Mouse (Mus musculus) liver, embryonic 11.5 days (tissue): Measurements from ENCODE around the gene 4930505A04Rik. TPM values are rescaled to one million over a fixed set of nuclear protein-coding genes. Genes with fewer than 3 reads are reported as not detected.

Source experiments
- ATAC-seq: fragments of 200-750 bp; cut with Nextera tagmentation; replicated peaks from 2 replicates; pipeline ENCODE4 v1.8.0; 2017; ENCODE audit warnings: moderate number of reproducible peaks, mild to moderate bottlenecking, moderate TSS enrichment, moderate library complexity; ENCODE audit not compliant: low FRiP score
- DNase-seq: peaks from one replicate; pipeline ENCODE4 v3.0.0-alpha.2; 2017; ENCODE audit warnings: low spot score
- H3K27ac ChIP-seq: fragments of 300-500 bp; sonication (generic); 2 replicates; pipeline ENCODE4 v1.5.1; 2014; ENCODE audit warnings: mild to moderate bottlenecking, low read depth, low read length, control low read depth
- H3K27me3 ChIP-seq: fragments of 300-500 bp; sonication (generic); replicated peaks from 2 replicates; pipeline ENCODE4 v1.6.1; 2014; ENCODE audit warnings: low read length, mixed read lengths; ENCODE audit not compliant: control insufficient read depth, insufficient read depth
- H3K36me3 ChIP-seq: fragments of 300-500 bp; sonication (generic); 2 replicates; pipeline ENCODE4 v1.6.1; 2014; ENCODE audit warnings: mild to moderate bottlenecking, low read length, moderate library complexity, mixed read lengths; ENCODE audit not compliant: control insufficient read depth, insufficient read depth
- H3K4me1 ChIP-seq: fragments of 300-500 bp; sonication (generic); replicated peaks from 2 replicates; pipeline ENCODE4 v1.6.1; 2014; ENCODE audit warnings: low read length, mixed read lengths; ENCODE audit not compliant: control insufficient read depth, insufficient read depth
- H3K4me2 ChIP-seq: fragments of 300-500 bp; sonication (generic); 2 replicates; pipeline ENCODE4 v1.6.1; 2014; ENCODE audit warnings: mild to moderate bottlenecking, control low read depth, moderate library complexity
- H3K4me3 ChIP-seq: fragments of 300-500 bp; sonication (generic); 2 replicates; pipeline ENCODE4 v1.5.1; 2014; ENCODE audit warnings: low read depth, low read length, control low read depth
- H3K9ac ChIP-seq: fragments of 300-500 bp; sonication (generic); 2 replicates; pipeline ENCODE4 v1.6.1; 2014; ENCODE audit warnings: low read depth, low read length, control low read depth
- H3K9me3 ChIP-seq: fragments of 300-500 bp; sonication (generic); 2 replicates; pipeline ENCODE4 v1.6.1; 2016; ENCODE audit warnings: low read length, inconsistent platforms, mixed read lengths; ENCODE audit not compliant: control insufficient read depth
- WGBS: fragments of 180-500 bp; shearing (Covaris S2); extraction: QIAGEN DNeasy Blood & Tissue Kit; methylation state at CpG from one replicate; pipeline ENCODE4 v1.1.7; 2014; 5-methylcytosine and 5-hydroxymethylcytosine counted together
- polyA plus RNA-seq: library from polyadenylated mRNA; unstranded; fragments of >200 nt; fragmentation: Nextera tagmentation; extraction: Ambion mirVana; gene quantifications from 2 replicates; pipeline ENCODE4 v1.2.1, GENCODE M21; 2014

The 4930505A04Rik gene
- polyA plus RNA-seq: not detected in 2 replicates

- Histone ChIP-seq H3K4me2 (peak within 1 kb of the TSS; percentile 70), H3K4me3 (peak within 1 kb of the TSS; percentile 44), H3K9me3 (no peaks in the 10 kb centered on the region), H3K27ac (no peak within 1 kb of the TSS), H3K9ac (peak within 1 kb of the TSS; percentile 60), H3K36me3 (no peaks in the 10 kb centered on the region), H3K27me3 (no peaks in the 10 kb centered on the region), H3K4me1 (no peaks in the 10 kb centered on the region)
- 9% methylated on average over 17 of the region's 17 CpGs for WGBS
- DNase-seq (peak; percentile 63), ATAC-seq (peak; percentile 90)
These were observed at the start of gene 4930505A04Rik for GRCm38 (mm10) chr11:30471751-30472593. Gene 4930505A04Rik, minus strand, starts transcription at chr11:30471827.

- H3K4me2 ChIP-seq: no peak overlapping the region
- H3K27ac ChIP-seq: no peak overlapping the region
- H3K4me1 ChIP-seq: no peaks in the 10 kb centered on the region
- no peaks in the 10 kb centered on the region for H3K36me3 ChIP-seq
- no peaks in the 10 kb centered on the region for H3K27me3 ChIP-seq
- WGBS: 70% methylated on average over 2 of the region's 2 CpGs
- ATAC-seq: no peak
- DNase-seq: no peak
- no peak overlapping the region for H3K4me3 ChIP-seq
- no peak overlapping the region for H3K9ac ChIP-seq
- H3K9me3 ChIP-seq: no peaks in the 10 kb centered on the region
These were observed 45.5 kb upstream of the 4930505A04Rik start for GRCm38 (mm10) chr11:30517133-30517532.

GRCm38 (mm10) chr11:30508178-30508577 lies 36.6 kb upstream of the 4930505A04Rik start:
- no peak for DNase-seq
- no peaks in the 10 kb centered on the region for H3K36me3 ChIP-seq
- no peak overlapping the region for H3K4me2 ChIP-seq
- no peaks in the 10 kb centered on the region for H3K27me3 ChIP-seq
- no peak overlapping the region for H3K9ac ChIP-seq
- ATAC-seq: no peak
- H3K4me1 ChIP-seq: no peaks in the 10 kb centered on the region
- H3K4me3 ChIP-seq: no peak overlapping the region
- WGBS: 80% methylated on average over 4 of the region's 4 CpGs
- no peaks in the 10 kb centered on the region for H3K9me3 ChIP-seq
- no peak overlapping the region for H3K27ac ChIP-seq

GRCm38 (mm10) chr11:30498738-30499355 lies 27.2 kb upstream of the 4930505A04Rik start:
- ATAC-seq: no peak
- 54% methylated on average over 3 of the region's 3 CpGs for WGBS
- no peak overlapping the region for H3K9ac ChIP-seq
- no peaks in the 10 kb centered on the region for H3K27me3 ChIP-seq
- H3K4me3 ChIP-seq: no peak overlapping the region
- H3K27ac ChIP-seq: no peak overlapping the region
- no peak overlapping the region for H3K4me2 ChIP-seq
- H3K36me3 ChIP-seq: no peaks in the 10 kb centered on the region
- DNase-seq: no peak
- no peaks in the 10 kb centered on the region for H3K9me3 ChIP-seq
- no peaks in the 10 kb centered on the region for H3K4me1 ChIP-seq

GRCm38 (mm10) chr11:30497151-30497550 lies 25.5 kb upstream of the 4930505A04Rik start:
- H3K27me3 ChIP-seq: no peaks in the 10 kb centered on the region
- no peaks in the 10 kb centered on the region for H3K9me3 ChIP-seq
- no peak overlapping the region for H3K9ac ChIP-seq
- DNase-seq: no peak
- H3K27ac ChIP-seq: no peak overlapping the region
- H3K4me2 ChIP-seq: no peak overlapping the region
- H3K4me3 ChIP-seq: no peak overlapping the region
- H3K36me3 ChIP-seq: no peaks in the 10 kb centered on the region
- ATAC-seq: no peak
- no peaks in the 10 kb centered on the region for H3K4me1 ChIP-seq
- WGBS: 50% methylated on average over 2 of the region's 2 CpGs

GRCm38 (mm10) chr11:30491515-30492260 lies 20.1 kb upstream of the 4930505A04Rik start:
- H3K9me3 ChIP-seq: no peaks in the 10 kb centered on the region
- DNase-seq (no peak), ATAC-seq (no peak)
- no peaks in the 10 kb centered on the region for H3K36me3 ChIP-seq
- H3K27ac ChIP-seq: no peak overlapping the region
- no peak overlapping the region for H3K4me3 ChIP-seq
- no peaks in the 10 kb centered on the region for H3K4me1 ChIP-seq
- no peaks in the 10 kb centered on the region for H3K27me3 ChIP-seq
- H3K4me2 ChIP-seq: no peak overlapping the region
- H3K9ac ChIP-seq: no peak overlapping the region

- no peak overlapping the region for H3K27ac ChIP-seq
- WGBS: 79% methylated on average over 10 of the region's 10 CpGs
- no peak overlapping the region for H3K4me3 ChIP-seq
- no peaks in the 10 kb centered on the region for H3K9me3 ChIP-seq
- H3K36me3 ChIP-seq: no peaks in the 10 kb centered on the region
- DNase-seq (no peak), ATAC-seq (no peak)
- no peaks in the 10 kb centered on the region for H3K4me1 ChIP-seq
- H3K27me3 ChIP-seq: no peaks in the 10 kb centered on the region
- no peak overlapping the region for H3K9ac ChIP-seq
- no peak overlapping the region for H3K4me2 ChIP-seq
These were observed 16.6 kb upstream of the 4930505A04Rik start for GRCm38 (mm10) chr11:30488183-30488582.

- no peak for ATAC-seq
- no peak overlapping the region for H3K27ac ChIP-seq
These were observed 11.7 kb upstream of the 4930505A04Rik start for GRCm38 (mm10) chr11:30483286-30483685.

More at GRCm38 (mm10) chr11:30483286-30483685, 11.7 kb upstream of the 4930505A04Rik start:
- DNase-seq: no peak
- H3K27me3 ChIP-seq: no peaks in the 10 kb centered on the region
- WGBS: 77% methylated on average over 4 of the region's 4 CpGs
- H3K4me2 ChIP-seq: no peak overlapping the region
- no peak overlapping the region for H3K4me3 ChIP-seq
- H3K9ac ChIP-seq: no peak overlapping the region
- H3K9me3 ChIP-seq: no peaks in the 10 kb centered on the region
- no peaks in the 10 kb centered on the region for H3K36me3 ChIP-seq
- no peaks in the 10 kb centered on the region for H3K4me1 ChIP-seq
